Mouse (Mus musculus): ENCODE data around the gene Cipc. TPM values are rescaled to one million over a fixed set of nuclear protein-coding genes. Genes with fewer than 3 reads are reported as not detected.

Cipc gene
- polyA plus RNA-seq, 1 experiment from 2014 or later, result 7.8 TPM

DNA sequence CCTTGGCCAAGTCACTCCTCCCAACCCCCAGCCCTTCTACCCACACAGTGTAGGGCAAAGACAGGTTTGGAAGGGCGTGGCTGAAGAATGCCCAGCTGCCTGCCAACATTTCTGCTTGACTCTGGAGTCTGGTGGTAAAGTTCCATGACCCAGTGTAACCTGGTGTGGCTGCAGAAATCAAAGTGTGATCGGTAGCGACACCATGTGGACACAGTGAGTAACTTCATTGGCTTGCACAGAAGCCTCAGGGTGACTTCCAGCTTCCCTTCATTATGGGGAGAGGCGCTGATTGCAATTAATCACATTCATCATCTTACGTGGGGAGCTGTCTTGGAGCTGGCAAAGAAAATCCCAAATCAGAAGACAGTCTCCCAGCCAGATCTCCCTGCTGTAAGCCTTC, 23.0 kb upstream of the Cipc start:
- H3K9ac ChIP-seq (ENCODE audit: low read depth, low read length), result no peak overlapping the region
- no peaks in the 10 kb centered on the region for H3K27me3 ChIP-seq (ENCODE audit: control insufficient read depth, insufficient read depth, low read depth, low read length)
- no peaks in the 10 kb centered on the region; the same call in 1 of the 2 replicates for H3K9me3 ChIP-seq (replicated peaks; ENCODE audit: control insufficient read depth, low read length)
- ATAC-seq (ENCODE audit: low read depth), result 0 out of 2 replicates have a peak, but pooled peaks have one; percentile 16
- no peak overlapping the region for H3K4me2 ChIP-seq (ENCODE audit: low read depth, low read length)
- H3K4me3 ChIP-seq (ENCODE audit: low read depth, low read length), result no peak overlapping the region
- 3% methylated on average over 5 of the region's 5 CpGs for WGBS (ENCODE audit: insufficient replicate concordance)
- H3K36me3 ChIP-seq (ENCODE audit: control insufficient read depth, insufficient read depth), result no peaks in the 10 kb centered on the region
- peaks cover 6% of the 10 kb centered on the region for H3K4me1 ChIP-seq (ENCODE audit: control insufficient read depth, low read depth, low read length)
- no peak overlapping the region for H3K27ac ChIP-seq (ENCODE audit: low read length)

DNA sequence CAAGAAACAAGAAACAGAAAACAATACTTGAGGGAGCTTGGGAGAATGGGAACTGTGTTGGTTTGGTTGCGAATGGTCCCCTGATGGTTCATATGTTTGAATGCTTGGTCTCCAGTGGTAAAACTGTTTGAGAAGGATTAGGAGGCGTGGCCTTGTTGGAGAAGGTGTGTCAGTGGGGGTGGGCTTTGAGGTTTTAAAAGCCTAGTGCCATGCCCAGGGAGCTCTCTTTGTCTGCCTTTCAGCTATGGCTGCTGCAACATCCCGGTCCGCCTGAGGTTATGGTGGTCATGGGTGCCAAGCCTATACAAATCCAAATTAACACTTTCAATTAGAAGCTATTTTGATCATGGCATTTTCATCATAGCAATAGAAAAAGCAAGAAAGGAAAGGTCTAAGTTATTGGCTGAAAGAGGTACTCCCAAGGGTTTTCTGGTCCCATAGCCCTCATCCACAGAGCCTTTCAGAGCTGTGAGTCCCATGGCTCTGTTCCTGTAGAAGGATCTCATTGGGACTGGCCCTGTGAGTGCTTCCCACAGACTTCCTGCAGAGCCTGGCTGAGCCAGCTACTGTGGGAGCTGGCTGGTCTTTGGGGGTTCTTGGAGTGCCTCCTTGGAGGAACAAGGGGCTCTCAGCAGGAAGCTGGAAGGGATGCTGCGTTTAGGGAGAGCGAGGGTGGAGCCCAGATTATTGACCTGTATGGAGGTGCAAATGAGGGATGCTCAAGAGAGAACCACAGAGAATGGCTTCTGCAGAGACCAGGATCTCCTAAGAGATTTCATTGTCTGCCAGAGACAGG, 15.7 kb upstream of the Cipc start:
- Histone ChIP-seq H3K27me3 (ENCODE audit: control insufficient read depth, insufficient read depth, low read depth, low read length) (no peaks in the 10 kb centered on the region), H3K9ac (ENCODE audit: low read depth, low read length) (no peak overlapping the region), H3K4me1 (ENCODE audit: control insufficient read depth, low read depth, low read length) (no peaks in the 10 kb centered on the region), H3K9me3 (replicated peaks; ENCODE audit: control insufficient read depth, low read length) (no peaks in the 10 kb centered on the region; the same call in 1 of the 2 replicates), H3K36me3 (ENCODE audit: control insufficient read depth, insufficient read depth) (no peaks in the 10 kb centered on the region), H3K27ac (ENCODE audit: low read length) (no peak overlapping the region), H3K4me3 (ENCODE audit: low read depth, low read length) (no peak overlapping the region), H3K4me2 (ENCODE audit: low read depth, low read length) (no peak overlapping the region)
- no peak for ATAC-seq (ENCODE audit: low read depth)
- 60% methylated on average over 6 of the region's 6 CpGs for WGBS (ENCODE audit: insufficient replicate concordance)

DNA sequence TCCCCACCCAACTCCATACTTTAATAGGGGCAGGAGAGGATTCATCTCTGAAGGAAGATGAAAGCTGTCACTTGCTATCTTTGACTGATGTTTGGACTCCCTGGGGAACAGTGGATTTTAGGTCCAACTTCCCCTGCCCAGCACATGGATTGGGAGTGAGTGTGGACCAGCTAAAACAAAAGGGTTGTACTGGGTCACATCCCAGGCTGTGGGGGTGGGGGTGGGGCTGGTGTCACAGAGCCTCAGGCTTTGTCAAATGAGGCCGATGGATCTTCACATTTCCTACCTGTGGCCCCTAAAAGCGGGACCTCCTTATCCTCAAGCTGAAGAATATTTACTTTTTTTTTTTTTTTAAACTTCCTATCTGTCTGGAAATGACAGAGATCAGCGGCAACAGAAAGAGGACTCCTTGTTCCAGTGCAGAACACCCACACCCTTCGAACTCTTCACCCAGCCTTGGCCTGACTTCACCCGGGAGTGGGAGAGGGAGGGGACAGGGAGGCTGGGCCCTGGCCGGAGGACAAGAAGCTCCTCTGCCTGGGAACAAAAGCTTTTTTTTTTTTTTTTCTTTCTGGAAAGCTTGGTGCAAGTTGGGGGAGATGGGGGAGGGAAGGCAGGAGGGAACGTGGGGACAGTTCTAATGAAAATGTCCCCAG, 14.8 kb upstream of the Cipc start:
- no peaks in the 10 kb centered on the region for H3K27me3 ChIP-seq (ENCODE audit: control insufficient read depth, insufficient read depth, low read depth, low read length)
- no peaks in the 10 kb centered on the region for H3K36me3 ChIP-seq (ENCODE audit: control insufficient read depth, insufficient read depth)
- no peak overlapping the region for H3K27ac ChIP-seq (ENCODE audit: low read length)
- ATAC-seq (ENCODE audit: low read depth), result no peak
- H3K9me3 ChIP-seq (replicated peaks; ENCODE audit: control insufficient read depth, low read length), result no peaks in the 10 kb centered on the region; the same call in 1 of the 2 replicates
- H3K9ac ChIP-seq (ENCODE audit: low read depth, low read length), result no peak overlapping the region
- H3K4me3 ChIP-seq (ENCODE audit: low read depth, low read length), result no peak overlapping the region
- WGBS (ENCODE audit: insufficient replicate concordance), result 31% methylated on average over 7 of the region's 7 CpGs
- H3K4me2 ChIP-seq (ENCODE audit: low read depth, low read length), result no peak overlapping the region
- H3K4me1 ChIP-seq (ENCODE audit: control insufficient read depth, low read depth, low read length), result no peaks in the 10 kb centered on the region

DNA sequence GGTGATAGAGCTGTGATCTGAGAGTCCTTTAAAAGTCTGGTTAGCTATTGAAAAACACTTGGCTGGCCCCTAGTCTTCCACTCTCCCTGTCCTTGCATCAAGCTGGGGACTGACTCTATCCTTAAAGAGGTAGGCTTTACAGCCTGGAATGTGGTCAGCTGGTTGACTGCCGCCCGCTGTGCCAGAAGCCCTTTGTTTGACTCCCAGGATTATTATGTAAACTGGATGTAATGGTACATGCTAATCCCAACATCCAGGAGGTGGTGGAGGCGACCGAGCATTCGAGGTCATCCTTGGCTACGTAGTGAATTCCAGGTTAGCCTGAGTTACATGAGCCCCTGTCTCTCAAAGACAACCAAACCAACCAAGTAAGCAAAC, 14.3 kb upstream of the Cipc start:
- WGBS (ENCODE audit: insufficient replicate concordance), result 59% methylated on average over 6 of the region's 6 CpGs
- no peaks in the 10 kb centered on the region for H3K27me3 ChIP-seq (ENCODE audit: control insufficient read depth, insufficient read depth, low read depth, low read length)
- no peak overlapping the region for H3K9ac ChIP-seq (ENCODE audit: low read depth, low read length)
- H3K4me1 ChIP-seq (ENCODE audit: control insufficient read depth, low read depth, low read length), result no peaks in the 10 kb centered on the region
- no peak overlapping the region for H3K4me3 ChIP-seq (ENCODE audit: low read depth, low read length)
- H3K27ac ChIP-seq (ENCODE audit: low read length), result no peak overlapping the region
- no peak for ATAC-seq (ENCODE audit: low read depth)
- H3K4me2 ChIP-seq (ENCODE audit: low read depth, low read length), result no peak overlapping the region
- H3K36me3 ChIP-seq (ENCODE audit: control insufficient read depth, insufficient read depth), result no peaks in the 10 kb centered on the region
- no peaks in the 10 kb centered on the region; the same call in 1 of the 2 replicates for H3K9me3 ChIP-seq (replicated peaks; ENCODE audit: control insufficient read depth, low read length)

DNA sequence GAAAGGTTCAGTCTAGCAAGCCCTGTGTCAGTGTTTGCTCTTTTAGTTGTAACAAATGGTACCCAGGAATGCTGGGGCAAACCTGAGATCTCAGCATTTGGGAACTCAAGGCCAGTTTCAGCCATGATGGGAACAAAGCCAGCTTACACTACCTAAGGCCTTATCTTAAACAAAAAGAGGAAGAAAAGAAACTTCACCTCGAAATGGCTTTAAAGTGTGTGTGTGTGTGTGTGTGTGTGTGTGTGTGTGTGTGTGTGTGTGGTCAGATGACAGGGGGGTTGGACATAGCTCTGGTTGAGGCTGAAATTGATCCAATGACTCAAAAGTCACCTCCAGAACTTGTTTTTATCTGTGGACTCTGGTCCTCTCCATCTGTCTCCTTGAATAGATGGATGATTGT, 12.1 kb upstream of the Cipc start:
- Histone ChIP-seq H3K4me2 (ENCODE audit: low read depth, low read length) (no peak overlapping the region), H3K4me3 (ENCODE audit: low read depth, low read length) (no peak overlapping the region), H3K9ac (ENCODE audit: low read depth, low read length) (no peak overlapping the region), H3K27me3 (ENCODE audit: control insufficient read depth, insufficient read depth, low read depth, low read length) (no peaks in the 10 kb centered on the region), H3K27ac (ENCODE audit: low read length) (no peak overlapping the region), H3K36me3 (ENCODE audit: control insufficient read depth, insufficient read depth) (no peaks in the 10 kb centered on the region), H3K9me3 (replicated peaks; ENCODE audit: control insufficient read depth, low read length) (no peaks in the 10 kb centered on the region), H3K4me1 (ENCODE audit: control insufficient read depth, low read depth, low read length) (no peaks in the 10 kb centered on the region)
- no peak for ATAC-seq (ENCODE audit: low read depth)
- 5% methylated on average over 1 of the region's 1 CpGs for WGBS (ENCODE audit: insufficient replicate concordance)

DNA sequence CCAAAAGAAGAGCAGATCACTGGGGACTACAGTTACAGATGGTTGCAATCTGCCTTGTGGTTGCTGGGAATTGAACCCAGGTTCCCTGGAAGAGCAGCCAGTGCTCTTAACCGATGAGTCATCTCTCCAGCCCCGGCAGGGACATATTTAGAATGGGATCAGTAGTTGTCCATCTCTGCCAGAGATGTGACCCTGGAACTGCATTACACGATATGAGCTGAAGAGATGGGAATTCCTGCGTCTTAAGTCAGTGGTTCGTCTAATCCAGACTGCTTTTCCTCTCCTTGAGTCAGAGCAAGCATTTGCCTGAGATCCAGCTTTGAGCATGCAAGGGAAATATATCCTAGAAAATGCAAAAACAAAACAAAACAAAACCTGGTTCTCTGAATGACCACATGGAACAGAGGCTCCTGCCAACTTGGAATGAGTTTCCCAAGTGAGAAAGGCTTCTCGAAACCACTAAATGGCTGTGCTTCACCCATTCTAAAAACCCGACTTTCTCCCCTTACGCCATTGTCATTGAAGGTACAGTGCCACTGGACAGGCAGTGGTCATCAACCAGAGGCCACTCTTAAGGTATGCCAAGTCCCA, 11.1 kb upstream of the Cipc start:
- Histone ChIP-seq H3K9ac (ENCODE audit: low read depth, low read length) (no peak overlapping the region), H3K4me3 (ENCODE audit: low read depth, low read length) (no peak overlapping the region), H3K27me3 (ENCODE audit: control insufficient read depth, insufficient read depth, low read depth, low read length) (no peaks in the 10 kb centered on the region), H3K4me1 (ENCODE audit: control insufficient read depth, low read depth, low read length) (no peaks in the 10 kb centered on the region), H3K4me2 (ENCODE audit: low read depth, low read length) (no peak overlapping the region), H3K27ac (ENCODE audit: low read length) (no peak overlapping the region), H3K36me3 (ENCODE audit: control insufficient read depth, insufficient read depth) (no peaks in the 10 kb centered on the region), H3K9me3 (replicated peaks; ENCODE audit: control insufficient read depth, low read length) (no peaks in the 10 kb centered on the region)
- 60% methylated on average over 8 of the region's 8 CpGs for WGBS (ENCODE audit: insufficient replicate concordance)
- no peak for ATAC-seq (ENCODE audit: low read depth)

DNA sequence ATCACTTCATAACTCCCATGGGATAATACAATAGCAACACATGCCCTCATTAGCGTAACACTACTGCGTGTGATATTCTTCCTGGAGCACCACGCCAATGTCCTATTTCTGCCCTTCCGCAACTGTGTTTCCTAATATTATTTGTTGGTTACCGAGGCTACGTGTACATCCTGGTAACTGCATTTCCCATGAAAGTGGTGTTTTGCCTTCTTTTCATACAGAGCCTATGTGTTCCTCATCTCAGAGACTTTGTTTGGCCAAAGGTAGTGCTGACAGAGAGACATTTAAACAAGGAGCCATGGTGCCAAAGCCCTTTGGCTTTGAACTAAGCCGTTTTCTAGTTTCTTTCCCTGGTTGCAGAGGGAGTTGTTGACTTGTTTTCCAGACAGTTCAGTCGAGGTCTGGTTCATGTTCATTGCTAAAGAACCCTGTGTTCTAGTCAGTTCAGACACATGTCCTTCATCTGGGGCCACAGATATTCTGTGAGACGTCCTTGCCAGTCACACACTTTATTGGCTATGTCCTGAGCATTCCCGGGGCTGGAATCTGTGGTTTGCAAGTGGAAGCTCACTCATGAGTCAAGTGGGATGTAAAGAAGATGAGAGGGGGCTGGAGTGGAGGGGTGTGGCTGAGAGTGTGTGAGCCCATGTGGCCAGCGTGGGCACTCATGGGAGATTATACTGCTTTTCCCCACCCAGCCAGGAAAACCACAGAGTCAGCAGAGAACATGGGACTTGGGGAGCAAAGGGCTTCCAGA, 10.1 kb upstream of the Cipc start:
- Histone ChIP-seq H3K4me2 (ENCODE audit: low read depth, low read length) (no peak overlapping the region), H3K27me3 (ENCODE audit: control insufficient read depth, insufficient read depth, low read depth, low read length) (no peaks in the 10 kb centered on the region)
- ATAC-seq (ENCODE audit: low read depth), result no peak

DNA sequence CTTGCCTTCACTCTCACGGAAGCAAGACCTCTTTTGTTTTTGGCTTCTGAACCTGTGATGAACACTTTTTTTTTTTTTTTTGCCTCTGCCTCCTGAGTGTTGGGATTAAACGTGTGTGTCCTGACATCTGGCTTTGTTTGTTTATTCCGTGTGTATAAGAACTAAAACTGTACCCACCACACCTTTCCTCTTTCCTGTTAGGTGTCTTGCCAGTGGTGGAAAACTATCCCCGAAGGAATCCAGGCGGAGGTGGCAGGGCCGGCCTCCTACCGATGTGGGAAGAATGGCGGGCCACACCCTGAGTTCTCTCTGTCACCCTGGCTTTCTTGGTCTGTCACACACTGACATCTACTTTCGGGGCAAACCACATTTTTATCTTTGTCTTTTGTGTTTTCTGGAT, 8.3 kb upstream of the Cipc start:
- H3K4me3 ChIP-seq (ENCODE audit: low read depth, low read length), result no peak overlapping the region
- no peak overlapping the region for H3K4me2 ChIP-seq (ENCODE audit: low read depth, low read length)
- H3K27me3 ChIP-seq (ENCODE audit: control insufficient read depth, insufficient read depth, low read depth, low read length), result peaks cover 5% of the 10 kb centered on the region
- no peaks in the 10 kb centered on the region for H3K36me3 ChIP-seq (ENCODE audit: control insufficient read depth, insufficient read depth)
- no peaks in the 10 kb centered on the region for H3K9me3 ChIP-seq (replicated peaks; ENCODE audit: control insufficient read depth, low read length)
- ATAC-seq (ENCODE audit: low read depth), result no peak
- no peak overlapping the region for H3K9ac ChIP-seq (ENCODE audit: low read depth, low read length)
- H3K4me1 ChIP-seq (ENCODE audit: control insufficient read depth, low read depth, low read length), result no peaks in the 10 kb centered on the region
- no peak overlapping the region for H3K27ac ChIP-seq (ENCODE audit: low read length)
- WGBS (ENCODE audit: insufficient replicate concordance), result 35% methylated on average over 9 of the region's 9 CpGs

More for the DNA sequence above, 10.1 kb upstream of the Cipc start:
- Histone ChIP-seq H3K27ac (ENCODE audit: low read length) (no peak overlapping the region), H3K9ac (ENCODE audit: low read depth, low read length) (no peak overlapping the region), H3K9me3 (replicated peaks; ENCODE audit: control insufficient read depth, low read length) (no peaks in the 10 kb centered on the region), H3K4me1 (ENCODE audit: control insufficient read depth, low read depth, low read length) (no peaks in the 10 kb centered on the region), H3K4me3 (ENCODE audit: low read depth, low read length) (no peak overlapping the region), H3K36me3 (ENCODE audit: control insufficient read depth, insufficient read depth) (no peaks in the 10 kb centered on the region)
- WGBS (ENCODE audit: insufficient replicate concordance), result 57% methylated on average over 11 of the region's 11 CpGs

Data from liver, embryonic 16.5 days (tissue).